Mouse (Mus musculus) ZHBTc4 (cell line): ENCODE results near the gene Gm49673.
"Not testable (repeated sequence)": the region's sequence is repeated elsewhere in the genome, so short reads cannot be mapped to it uniquely, and the experiment has no call there.

Experiments
- DNase-seq: peaks from one replicate; pipeline ENCODE4 v3.0.0-alpha.2; 2011; ENCODE audit warnings: low read depth, low spot score

Gene Gm49673

DNA sequence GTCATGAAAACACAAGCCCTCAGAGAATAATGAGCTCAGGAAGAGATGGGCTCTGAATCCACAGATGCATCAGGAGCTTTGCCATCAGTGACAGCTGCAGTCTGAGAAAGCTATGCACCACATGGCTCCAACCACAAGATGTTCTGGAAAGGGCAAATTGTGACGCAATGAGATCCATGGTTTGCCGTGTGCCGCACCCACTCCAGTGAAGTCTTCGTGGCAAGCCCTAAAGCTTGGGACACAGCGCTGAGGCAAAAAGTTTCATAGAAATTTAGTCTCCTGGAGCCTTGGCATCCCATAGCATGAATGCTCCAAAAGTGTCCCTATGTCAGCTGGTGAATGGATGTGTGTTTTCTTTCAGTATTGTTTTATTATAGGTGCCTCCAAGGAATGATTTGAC lies 9.5 kb downstream of the Gm49673 start:
- DNase-seq: not testable (repeated sequence)

DNA sequence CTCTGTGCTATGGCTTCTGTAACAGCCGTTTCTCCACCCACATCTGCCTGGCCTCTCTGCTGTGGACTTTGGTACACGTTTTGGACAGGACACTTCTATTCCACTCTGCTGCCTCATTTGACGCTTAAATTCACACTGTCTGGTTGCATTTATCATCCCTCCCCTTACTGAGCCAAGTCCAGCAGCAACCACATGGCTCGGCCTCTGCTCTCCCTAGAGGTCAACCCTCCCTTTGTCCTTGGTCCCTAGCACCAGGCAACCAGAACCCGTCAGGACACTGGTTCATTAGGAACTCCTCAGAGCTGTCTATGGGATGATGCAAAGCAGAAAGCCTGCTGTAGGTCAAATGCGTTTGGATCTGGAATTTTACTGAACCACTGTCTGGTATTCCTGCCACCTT lies 16.7 kb downstream of the Gm49673 start:
- DNase-seq: not testable (repeated sequence)

DNA sequence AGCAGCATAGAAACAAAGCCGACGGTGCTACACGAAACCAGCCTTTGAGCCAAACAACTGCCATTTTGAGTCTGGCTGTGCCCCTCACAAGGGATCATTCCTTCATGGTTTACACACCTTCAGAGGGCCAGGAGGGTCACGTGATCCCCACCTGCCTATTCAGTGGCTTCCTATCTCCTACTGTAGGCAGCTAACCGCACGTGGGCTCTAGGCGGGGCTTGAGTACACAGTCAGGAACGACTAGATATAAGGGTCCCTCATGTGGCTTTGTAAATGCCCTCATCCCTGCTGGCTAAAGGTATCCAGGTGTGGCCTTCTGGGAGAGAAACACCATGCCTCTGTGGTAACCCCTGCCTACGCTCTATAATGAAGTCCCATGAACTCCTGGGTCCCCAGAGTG lies 18.0 kb downstream of the Gm49673 start:
- DNase-seq: not testable (repeated sequence)

- DNase-seq: not testable (repeated sequence)
Observed at GRCm38 (mm10) chr17:8128326-8128993, 19.1 kb downstream of the Gm49673 start.

- not testable (repeated sequence) for DNase-seq
Observed at GRCm38 (mm10) chr17:8124586-8124985, 23.0 kb downstream of the Gm49673 start.

GRCm38 (mm10) chr17:8122974-8123373 lies 24.6 kb downstream of the Gm49673 start:
- not testable (repeated sequence) for DNase-seq

- DNase-seq: not testable (repeated sequence)
Observed at GRCm38 (mm10) chr17:8116928-8117327, 30.7 kb downstream of the Gm49673 start.

- DNase-seq: not testable (repeated sequence)
Observed at GRCm38 (mm10) chr17:8116378-8116777, 31.2 kb downstream of the Gm49673 start.

GRCm38 (mm10) chr17:8112199-8112598 lies 35.4 kb downstream of the Gm49673 start:
- DNase-seq: not testable (repeated sequence)

DNA sequence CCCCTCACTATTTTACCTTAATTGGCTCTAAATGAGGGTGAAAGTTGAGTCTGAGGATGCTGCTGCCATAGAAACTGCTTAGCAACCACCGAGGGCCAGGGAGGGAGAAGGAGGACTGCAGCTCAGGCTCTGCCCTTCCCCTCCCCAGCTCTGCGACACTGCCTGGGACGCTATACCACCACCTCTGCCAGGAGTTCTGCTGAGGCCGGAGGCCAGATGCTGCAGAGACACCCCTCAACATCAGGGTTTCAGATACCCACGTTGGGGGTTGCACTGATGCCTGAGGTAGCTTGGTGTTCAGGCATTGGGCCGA lies 46.3 kb downstream of the Gm49673 start:
- not testable (repeated sequence) for DNase-seq

DNA sequence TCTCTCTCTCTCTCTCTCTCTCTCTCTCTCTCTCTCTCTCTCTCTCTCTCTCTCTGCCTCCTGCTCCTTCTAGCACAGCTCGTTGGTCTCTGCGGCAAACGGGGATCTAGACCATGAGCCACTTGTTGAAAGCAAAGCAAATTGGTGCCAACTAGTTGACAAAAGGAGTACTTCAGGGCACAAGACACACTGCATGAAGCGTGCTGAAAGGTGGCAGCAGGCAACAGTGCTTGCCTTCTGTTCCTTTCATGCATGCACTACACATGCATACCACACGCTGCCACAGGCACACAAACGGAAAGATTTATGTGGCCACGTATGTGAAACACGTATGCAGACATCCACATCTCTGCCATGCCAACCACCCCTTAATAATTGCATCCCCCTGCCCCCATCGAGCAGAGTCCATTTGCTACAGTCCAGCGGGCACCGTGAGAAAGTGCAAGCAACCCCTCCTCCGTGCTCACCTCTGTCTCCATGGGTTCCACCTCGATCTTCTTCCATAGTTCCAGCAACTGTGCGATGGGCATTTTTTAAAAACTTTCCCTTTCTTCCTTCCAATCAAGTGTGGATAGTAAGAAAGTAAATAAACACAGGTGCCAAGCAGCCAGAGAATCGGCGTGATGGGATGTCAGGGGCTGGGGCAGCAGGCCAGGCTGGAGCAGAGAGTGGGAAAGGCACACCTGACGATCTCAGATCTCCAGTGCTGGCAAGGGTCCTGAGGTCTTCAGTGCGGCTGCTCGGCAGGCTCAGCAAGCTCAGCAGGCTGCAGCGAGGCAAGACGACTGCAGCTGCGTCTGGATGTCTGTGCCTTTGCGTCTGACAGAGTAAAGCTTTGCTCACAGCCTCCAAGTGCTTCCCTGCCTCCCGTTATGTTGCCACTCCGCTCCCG lies 46.9 kb downstream of the Gm49673 start:
- DNase-seq: not testable (repeated sequence)

DNA sequence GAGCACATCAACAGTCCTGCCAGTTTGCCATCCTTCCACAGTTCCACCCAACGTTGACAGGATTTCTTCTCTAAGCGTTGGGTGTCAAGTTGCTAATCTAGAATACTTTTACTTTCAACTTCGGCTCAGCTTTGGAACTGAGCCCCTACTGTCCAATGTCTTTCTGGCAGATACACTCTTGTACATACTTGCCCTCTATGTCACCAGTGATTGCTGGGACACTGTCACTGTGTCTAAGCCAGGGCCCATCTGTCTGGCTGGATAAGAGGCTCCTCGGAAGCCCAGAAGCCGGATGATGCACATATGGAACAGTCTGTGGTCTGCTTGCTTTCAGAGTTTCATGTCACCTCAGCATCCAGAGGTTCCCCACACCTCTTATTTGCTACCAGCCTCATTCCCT lies 51.4 kb downstream of the Gm49673 start:
- not testable (repeated sequence) for DNase-seq

DNA sequence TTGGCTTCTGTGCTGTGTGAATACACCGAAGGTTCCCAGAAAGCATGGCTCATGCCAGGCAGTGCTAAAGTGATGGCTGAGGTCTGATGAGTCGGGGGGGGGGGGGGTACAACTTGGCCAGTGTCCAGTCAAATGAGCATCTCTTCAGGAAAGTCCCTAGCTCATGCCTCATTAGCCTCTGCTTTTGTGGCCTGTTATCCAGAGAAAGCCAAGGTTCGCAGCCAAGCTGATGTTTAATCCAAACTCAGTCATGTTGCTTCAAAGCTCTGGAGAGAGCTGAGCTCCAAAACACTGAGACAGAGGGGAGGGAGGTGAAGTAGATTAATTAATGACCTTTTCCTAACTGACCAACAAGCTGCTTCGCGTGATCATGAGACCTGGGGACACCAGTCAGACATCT lies 51.9 kb downstream of the Gm49673 start:
- DNase-seq: not testable (repeated sequence)

DNA sequence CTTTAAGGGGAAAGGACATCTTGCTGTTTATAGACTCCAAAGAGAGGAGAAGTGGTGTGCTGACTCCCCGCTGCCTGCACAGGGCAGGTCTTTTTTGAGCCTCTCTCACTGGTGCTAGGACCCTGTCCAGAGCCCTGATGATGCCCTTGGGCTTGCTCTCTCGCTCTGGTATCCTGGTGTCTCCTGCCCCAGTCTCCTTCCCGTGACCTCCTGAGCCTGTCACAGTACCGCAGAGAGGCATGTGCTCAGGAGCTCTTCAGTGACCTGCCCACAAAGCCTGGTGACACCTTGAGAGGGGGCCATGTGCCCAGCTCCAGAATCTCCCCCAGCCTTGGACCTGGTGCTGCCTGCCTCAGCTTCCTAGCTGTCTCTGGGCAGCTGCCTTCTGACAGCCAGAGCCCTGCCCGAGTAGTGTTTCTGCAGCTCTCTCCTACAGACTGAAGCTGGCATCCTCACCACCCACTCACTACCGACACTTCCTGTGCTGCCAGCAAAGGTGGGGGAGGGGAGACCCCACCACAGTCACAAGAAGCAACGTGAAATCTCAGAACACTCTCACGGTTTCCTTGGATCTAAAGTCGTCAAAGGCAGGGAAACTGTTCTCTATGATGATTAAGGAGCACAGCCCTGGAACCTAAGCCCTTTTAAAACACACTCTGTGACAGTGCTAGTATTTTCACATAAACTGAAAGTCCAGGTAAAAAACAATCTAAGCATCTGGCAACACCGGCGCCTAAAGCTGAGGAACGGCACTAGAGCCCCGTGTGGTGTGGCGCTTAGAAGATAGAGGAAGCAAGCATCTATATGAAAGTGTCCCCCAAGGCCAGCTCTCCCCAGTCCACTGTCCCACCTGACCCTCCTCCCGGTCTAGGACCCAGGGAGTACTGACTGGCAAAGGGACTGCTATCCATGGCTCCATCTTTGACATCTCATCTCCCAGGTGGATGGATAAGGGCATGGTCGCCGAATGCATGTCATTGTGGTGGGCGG lies 54.8 kb downstream of the Gm49673 start:
- DNase-seq: not testable (repeated sequence)

GRCm38 (mm10) chr17:8091320-8091719 lies 56.3 kb downstream of the Gm49673 start:
- not testable (repeated sequence) for DNase-seq

- not testable (repeated sequence) for DNase-seq
Observed at GRCm38 (mm10) chr17:8069847-8070246, 77.7 kb downstream of the Gm49673 start.

DNA sequence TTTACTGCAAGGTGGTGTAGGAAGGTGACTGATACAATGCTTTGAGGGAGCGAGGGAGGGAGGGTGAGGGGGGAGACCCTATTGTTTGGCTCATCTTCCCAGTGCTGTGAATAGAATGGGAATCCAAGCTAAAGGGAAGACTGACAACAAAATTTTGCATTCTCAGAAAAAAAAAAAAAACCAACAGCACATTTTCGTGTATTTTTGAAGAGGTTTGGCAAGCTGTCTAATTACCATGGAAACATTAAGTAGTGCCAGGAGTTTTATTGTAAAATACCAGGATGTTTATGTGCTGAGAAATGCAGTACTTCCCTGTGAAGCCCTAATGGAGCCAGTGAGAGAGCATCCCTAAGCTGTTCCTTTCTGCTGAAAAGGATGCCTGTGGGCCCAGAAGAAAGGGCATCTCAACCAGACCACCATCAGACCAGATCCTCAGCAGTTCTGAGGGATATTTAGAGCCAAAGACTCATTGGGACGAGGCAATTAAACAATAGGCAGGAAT lies 90.9 kb downstream of the Gm49673 start:
- DNase-seq: not testable (repeated sequence)

DNA sequence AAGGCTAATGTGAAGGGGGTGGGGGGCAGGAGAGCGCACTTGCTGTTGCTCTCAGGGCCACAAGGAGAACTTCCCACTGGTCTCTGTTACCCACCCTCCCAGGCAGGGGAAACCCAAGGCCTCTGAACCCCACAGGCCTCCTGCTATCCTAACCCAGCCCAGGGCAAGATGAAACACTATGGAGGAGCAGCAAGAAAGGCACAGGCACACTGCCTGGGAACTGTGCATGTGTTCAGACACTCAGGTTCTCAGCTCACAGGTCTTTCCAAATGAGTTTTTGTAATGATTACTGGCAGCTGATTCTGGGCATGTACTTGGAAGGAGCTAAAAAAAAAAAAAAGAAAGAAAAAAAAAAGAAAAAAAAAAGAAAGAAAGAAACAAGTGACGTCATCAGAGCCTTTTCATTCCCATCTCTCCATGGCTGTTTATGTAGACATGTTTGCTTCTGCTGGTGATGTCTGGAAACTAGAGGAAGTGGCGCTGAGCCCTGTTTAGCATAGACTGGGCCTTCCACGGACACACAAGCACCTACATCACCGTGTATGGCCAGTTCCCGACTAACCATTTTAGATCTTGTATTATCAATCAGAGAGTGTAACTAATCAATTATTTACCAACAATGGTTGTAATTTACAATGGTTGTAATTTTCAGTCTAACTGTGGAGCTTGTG lies 91.5 kb downstream of the Gm49673 start:
- DNase-seq: not testable (repeated sequence)

DNA sequence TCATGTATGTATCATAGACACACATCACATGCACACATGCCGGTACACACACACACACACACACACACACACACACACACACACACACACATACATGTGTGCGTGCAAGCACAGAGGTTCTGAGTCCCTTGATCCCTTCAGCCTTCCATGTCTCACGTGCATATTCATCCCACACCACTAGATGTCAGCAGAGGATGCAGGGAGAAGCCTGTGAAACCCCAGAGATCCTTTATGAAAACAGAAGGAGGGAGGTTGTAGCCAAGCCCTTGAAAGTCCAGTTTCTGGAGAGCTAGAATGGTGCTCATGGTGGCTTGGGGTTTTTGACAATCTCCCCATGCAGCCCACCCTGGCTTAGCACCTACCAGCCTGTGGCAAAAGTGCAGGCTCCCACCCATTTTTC lies 96.3 kb downstream of the Gm49673 start:
- DNase-seq: peak; percentile 14

GRCm38 (mm10) chr17:8050218-8050617 lies 97.4 kb downstream of the Gm49673 start:
- not testable (repeated sequence) for DNase-seq

DNA sequence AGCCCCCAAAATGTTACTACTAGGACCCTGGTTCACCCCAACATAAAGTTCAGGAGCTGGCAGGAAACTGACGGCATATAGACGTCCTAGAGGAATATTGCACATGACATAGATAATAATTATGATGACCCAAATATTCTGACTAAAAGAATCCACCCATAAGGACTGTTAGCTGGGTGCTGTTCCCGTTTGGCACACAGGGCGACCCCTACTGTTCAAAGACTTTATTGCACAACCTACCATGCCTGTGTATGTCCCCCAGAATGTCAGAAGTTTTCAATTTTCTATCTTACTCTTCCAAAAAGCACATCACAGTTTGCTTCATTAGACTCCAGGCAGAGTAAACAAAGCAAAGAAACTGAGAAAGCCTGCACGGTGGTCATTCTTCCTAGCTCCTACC lies 101.4 kb downstream of the Gm49673 start:
- DNase-seq: not testable (repeated sequence)
